11 mouse cellular contexts compared by ENCODE assay signal in genomic region chr2:25458911-25459310, GRCm38 (mm10). TPM values are rescaled to one million over a fixed set of nuclear protein-coding genes. Genes with fewer than 3 reads are reported as not detected.
DNase-seq lines count a peak whose midpoint lies in the region; ATAC-seq and TF ChIP-seq lines count a peak whose summit lies in the region.
"Had no signal": no experiment of that assay in that cellular context is flagged by ENCODE, and none has a peak within 500 bp of the region (broad histone marks: within the 10 kb centered on the region; RNA-seq: fewer than 3 reads in every experiment).

No protein-coding gene starts in this region.

- no peaks in the 10 kb centered on the region for H3K9me3 ChIP-seq in forebrain, embryonic 13.5 days (replicated peaks)
- H3K9me3 ChIP-seq in forebrain, embryonic 12.5 days: no peaks in the 10 kb centered on the region

- no peak overlapping the region for H3K4me3 ChIP-seq in forebrain, embryonic 13.5 days
- H3K4me3 ChIP-seq in forebrain, embryonic 12.5 days (replicated peaks): no peak overlapping the region
- H3K4me3 ChIP-seq in lung, adult 2 months (replicated peaks; ENCODE audit: extremely low read depth, low read depth, low read length): no peak overlapping the region

- H3K27ac ChIP-seq in forebrain, embryonic 13.5 days: no peak overlapping the region
- H3K27ac ChIP-seq in forebrain, embryonic 12.5 days: no peak overlapping the region

- peak overlapping the region; percentile 67; the same call in 1 of the 2 replicates for H3K4me2 ChIP-seq in forebrain, embryonic 13.5 days
- no peak overlapping the region for H3K4me2 ChIP-seq in forebrain, embryonic 12.5 days

- TF ChIP-seq POLR2A in lung, adult 2 months (IDR thresholded peaks at IDR 0.05; ENCODE audit: borderline replicate concordance, extremely low read depth, low read depth, low read length): no peak; the same call in 1 of the 2 replicates

- ATAC-seq in forebrain, embryonic 13.5 days: no peak
- ATAC-seq in forebrain, embryonic 12.5 days (ENCODE audit: low FRiP score): no peak
- no peak for ATAC-seq in megakaryocyte, adult 5-6 weeks (ENCODE audit: poor library complexity, severe bottlenecking)

- WGBS in forebrain, embryonic 13.5 days: 80% methylated on average over 5 of the region's 5 CpGs
- 72% methylated on average over 5 of the region's 5 CpGs for WGBS in forebrain, embryonic 12.5 days
- WGBS in lung, adult 2 months: 53% methylated on average over 5 of the region's 5 CpGs

- no peak overlapping the region for H3K9ac ChIP-seq in forebrain, embryonic 13.5 days
- no peak overlapping the region for H3K9ac ChIP-seq in forebrain, embryonic 12.5 days

- peak; percentile 74 for DNase-seq in testis, postnatal 10 days (ENCODE audit: low spot score)
- no peak for DNase-seq in testis, postnatal 14 days (ENCODE audit: low spot score)
- peak; percentile 64 for DNase-seq in lung, adult 2 months
- DNase-seq in spleen, adult 18-20 months: no peak
- DNase-seq in left cerebral cortex, adult 9 months (ENCODE audit: low spot score in 2 of 2): no peak

- peaks cover 26% of the 10 kb centered on the region for H3K4me1 ChIP-seq in forebrain, embryonic 13.5 days
- H3K4me1 ChIP-seq in forebrain, embryonic 12.5 days: peaks cover 19% of the 10 kb centered on the region
- H3K4me1 ChIP-seq in lung, adult 2 months (ENCODE audit: control insufficient read depth, insufficient read depth, low read length): peaks cover 9% of the 10 kb centered on the region

- TF ChIP-seq CTCF in lung, adult 2 months (IDR thresholded peaks at IDR 0.05; ENCODE audit: insufficient read depth, low read length): 0 out of 2 replicates have a peak, but pooled peaks have one; percentile 6

- H3K36me3 ChIP-seq in forebrain, embryonic 13.5 days (ENCODE audit: poor library complexity, severe bottlenecking): peaks cover 19% of the 10 kb centered on the region
- H3K36me3 ChIP-seq in forebrain, embryonic 12.5 days (replicated peaks): peaks cover 14% of the 10 kb centered on the region

- H3K27me3 ChIP-seq in forebrain, embryonic 13.5 days: no peaks in the 10 kb centered on the region
- no peaks in the 10 kb centered on the region; the same call in 1 of the 2 replicates for H3K27me3 ChIP-seq in forebrain, embryonic 12.5 days
- H3K27me3 ChIP-seq: CH12.LX had no signal

RNA-seq across cellular contexts. Expression of gene Paxx, which starts 2.0 kb away (rescaled TPM):
- polyA plus RNA-seq in forebrain, embryonic 13.5 days (2015; fragmentation: Nextera tagmentation; extraction: Ambion mirVana): 62.0 and 65.9 TPM in 2 replicates
- polyA plus RNA-seq in forebrain, embryonic 12.5 days (2016; fragmentation: Nextera tagmentation; extraction: Ambion mirVana): 34.5 and 39.1 TPM in 2 replicates
- polyA plus RNA-seq in lung, adult 2 months (2012; rRNA removed): 74.6 and 76.0 TPM in 2 replicates
- total RNA-seq in megakaryocyte, adult 5-6 weeks (2015): 36.3 and 36.5 TPM in 2 replicates
- 25.7 and 29.6 TPM in 2 replicates for total RNA-seq in megakaryocyte, adult 5-6 weeks (2017)

RNA-seq across cellular contexts. Expression of gene Clic3, which starts 2.3 kb away (rescaled TPM):
- 2.4 and 3.2 TPM in 2 replicates for polyA plus RNA-seq in forebrain, embryonic 13.5 days (2015; fragmentation: Nextera tagmentation; extraction: Ambion mirVana)
- polyA plus RNA-seq in forebrain, embryonic 12.5 days (2016; fragmentation: Nextera tagmentation; extraction: Ambion mirVana): 1.1 and 2.0 TPM in 2 replicates
- polyA plus RNA-seq in lung, adult 2 months (2012; rRNA removed): 1,602 and 1,847 TPM in 2 replicates
- not detected in 2 replicates for total RNA-seq in megakaryocyte, adult 5-6 weeks (2015)
- not detected in 2 replicates for total RNA-seq in megakaryocyte, adult 5-6 weeks (2017)
- total RNA-seq: common myeloid progenitor, adult 5-6 weeks had no signal

RNA-seq across cellular contexts. Expression of gene Ptgds, which starts 10.9 kb away (rescaled TPM):
- 7.6 and 9.7 TPM in 2 replicates for polyA plus RNA-seq in forebrain, embryonic 13.5 days (2015; fragmentation: Nextera tagmentation; extraction: Ambion mirVana)
- polyA plus RNA-seq in forebrain, embryonic 12.5 days (2016; fragmentation: Nextera tagmentation; extraction: Ambion mirVana): 0.69 and 1.3 TPM in 2 replicates
- polyA plus RNA-seq in lung, adult 2 months (2012; rRNA removed): 0.62 and 0.80 TPM in 2 replicates
- not detected in 2 replicates for total RNA-seq in megakaryocyte, adult 5-6 weeks (2015)
- total RNA-seq in megakaryocyte, adult 5-6 weeks (2017): not detected in 2 replicates
- total RNA-seq: common myeloid progenitor, adult 5-6 weeks had no signal

RNA-seq across cellular contexts. Expression of gene Abca2, which starts 30.4 kb away (rescaled TPM):
- 5.7 and 8.2 TPM in 2 replicates for polyA plus RNA-seq in forebrain, embryonic 13.5 days (2015; fragmentation: Nextera tagmentation; extraction: Ambion mirVana)
- polyA plus RNA-seq in forebrain, embryonic 12.5 days (2016; fragmentation: Nextera tagmentation; extraction: Ambion mirVana): 10.9 and 12.5 TPM in 2 replicates
- polyA plus RNA-seq in lung, adult 2 months (2012; rRNA removed): 52.4 and 61.5 TPM in 2 replicates
- total RNA-seq in megakaryocyte, adult 5-6 weeks (2015): 25.5 and 33.3 TPM in 2 replicates
- total RNA-seq in megakaryocyte, adult 5-6 weeks (2017): 12.0 and 13.0 TPM in 2 replicates

RNA-seq across cellular contexts. Expression of gene Lcn12, which starts 34.8 kb away (rescaled TPM):
- not detected in 2 replicates for polyA plus RNA-seq in forebrain, embryonic 13.5 days (2015; fragmentation: Nextera tagmentation; extraction: Ambion mirVana)
- not detected in 2 replicates for polyA plus RNA-seq in forebrain, embryonic 12.5 days (2016; fragmentation: Nextera tagmentation; extraction: Ambion mirVana)
- polyA plus RNA-seq in lung, adult 2 months (2012; rRNA removed): not detected in 2 replicates
- not detected in 2 replicates for total RNA-seq in megakaryocyte, adult 5-6 weeks (2015)
- total RNA-seq in megakaryocyte, adult 5-6 weeks (2017): not detected in 2 replicates
- total RNA-seq: CH12.LX; common myeloid progenitor, adult 5-6 weeks had no signal
- polyA plus RNA-seq: intestine, embryonic 14.5 days had no signal

Comparison
In these comparisons a context has a peak if more than half of its experiments do, and no peak if none do; other contexts are left out.
1. DNase-seq: peak in testis, postnatal 10 days (single experiment) and lung, adult 2 months (single experiment); none in testis, postnatal 14 days (single experiment), spleen, adult 18-20 months (0 of 2) and left cerebral cortex, adult 9 months (0 of 2).
2. RNA of gene Clic3, which starts 2.3 kb away (polyA plus RNA-seq): 1,602 to 1,847 TPM in lung, adult 2 months; 2.4 to 3.2 TPM in forebrain, embryonic 13.5 days and 1.1 to 2.0 TPM in forebrain, embryonic 12.5 days; every median in the first group is over 100 times any median in the second.